Mouse (Mus musculus) kidney, postnatal 36 days (tissue): Measurements from ENCODE around the gene Npnt.
A peak's percentile ranks its signal among the peaks of the same experiment; 100 is the strongest.

Source experiments
- DNase-seq, 2 experiments: peaks; one replicate each; pipeline ENCODE4 v3.0.0; 2021 to 2022; ENCODE audit warnings: mixed read lengths in 2 of 2

Npnt gene

GRCm38 (mm10) chr3:132855458-132856212, 94.5 kb downstream of the Npnt start:
- DNase-seq, result no peak

GRCm38 (mm10) chr3:132854271-132854670, 95.8 kb downstream of the Npnt start:
- DNase-seq, result no peak

- DNase-seq, result no peak
These were observed 98.0 kb downstream of the Npnt start for GRCm38 (mm10) chr3:132851841-132852728.

- no peak for DNase-seq
These were observed 98.7 kb downstream of the Npnt start for GRCm38 (mm10) chr3:132851417-132851816.

- no peak for DNase-seq
These were observed 99.7 kb downstream of the Npnt start for GRCm38 (mm10) chr3:132850431-132850830.

GRCm38 (mm10) chr3:132849669-132850068, 100.4 kb downstream of the Npnt start:
- no peak for DNase-seq

- DNase-seq, result no peak
These were observed 107.4 kb downstream of the Npnt start for GRCm38 (mm10) chr3:132842676-132843075.

GRCm38 (mm10) chr3:132839516-132839915, 110.6 kb downstream of the Npnt start:
- DNase-seq, result peak; percentile 42 to 62

- DNase-seq, result no peak
These were observed 111.3 kb downstream of the Npnt start for GRCm38 (mm10) chr3:132838656-132839417.

- no peak for DNase-seq
These were observed 113.0 kb downstream of the Npnt start for GRCm38 (mm10) chr3:132837134-132837533.

- peak; percentile 16 to 37 for DNase-seq
These were observed 114.8 kb downstream of the Npnt start for GRCm38 (mm10) chr3:132835118-132835794.
